Mouse (Mus musculus) intestine, embryonic 14.5 days (tissue): Measurements from ENCODE around the gene Slc6a6. TPM values are rescaled to one million over a fixed set of nuclear protein-coding genes. Genes with fewer than 3 reads are reported as not detected.

Source experiments
- ATAC-seq: fragments of 200-750 bp; cut with Nextera tagmentation; replicated peaks from 2 replicates; pipeline ENCODE4 v1.8.0; 2017; ENCODE audit warnings: low read depth, moderate number of reproducible peaks, moderate TSS enrichment, moderate library complexity; ENCODE audit not compliant: low FRiP score, low TSS enrichment
- DNase-seq: peaks from one replicate; pipeline ENCODE4 v3.0.0-alpha.2; 2018; ENCODE audit warnings: low spot score
- H3K27ac ChIP-seq: fragments of 300-500 bp; sonication (generic); 2 replicates; pipeline ENCODE4 v1.5.1; 2014; ENCODE audit warnings: low read depth, mild to moderate bottlenecking, control low read depth
- H3K27me3 ChIP-seq: fragments of 300-500 bp; sonication (generic); replicated peaks from 2 replicates; pipeline ENCODE4 v1.6.1; 2014; ENCODE audit warnings: low read length, control low read depth; ENCODE audit not compliant: control insufficient read depth, insufficient read depth
- H3K36me3 ChIP-seq: fragments of 300-500 bp; sonication (generic); 2 replicates; pipeline ENCODE4 v1.6.1; 2014; ENCODE audit warnings: low read length, control low read depth; ENCODE audit not compliant: control insufficient read depth, insufficient read depth
- H3K4me1 ChIP-seq: fragments of 300-500 bp; sonication (generic); replicated peaks from 2 replicates; pipeline ENCODE4 v1.6.1; 2014; ENCODE audit warnings: low read length, control low read depth, mixed read lengths; ENCODE audit not compliant: control insufficient read depth, insufficient read depth
- H3K4me2 ChIP-seq: fragments of 300-500 bp; sonication (generic); 2 replicates; pipeline ENCODE4 v1.6.1; 2014; ENCODE audit warnings: low read length
- H3K4me3 ChIP-seq: fragments of 300-500 bp; sonication (generic); 2 replicates; pipeline ENCODE4 v1.5.1; 2014; ENCODE audit warnings: low read depth, low read length, control low read depth, mixed read lengths
- H3K9ac ChIP-seq: fragments of 300-500 bp; sonication (generic); 2 replicates; pipeline ENCODE4 v1.6.1; 2014; ENCODE audit warnings: mild to moderate bottlenecking, low read length
- H3K9me3 ChIP-seq: fragments of 300-500 bp; sonication (generic); 2 replicates; pipeline ENCODE4 v1.6.1; 2016; ENCODE audit warnings: low read length, control low read depth; ENCODE audit not compliant: control insufficient read depth
- WGBS: fragments of 180-500 bp; shearing (Covaris S2); extraction: QIAGEN DNeasy Blood & Tissue Kit; methylation state at CpG from one replicate; pipeline ENCODE4 v1.1.7; 2014; 5-methylcytosine and 5-hydroxymethylcytosine counted together
- polyA plus RNA-seq: library from polyadenylated mRNA; unstranded; fragments of >200 nt; fragmentation: Nextera tagmentation; extraction: Ambion mirVana; gene quantifications from 2 replicates; pipeline ENCODE4 v1.2.1, GENCODE M21; 2014

Gene Slc6a6
- polyA plus RNA-seq, 1 experiment from 2014 or later = 69.0 TPM

- H3K27me3 ChIP-seq = no peaks in the 10 kb centered on the region
- no peak overlapping the region for H3K27ac ChIP-seq
- no peak overlapping the region for H3K4me3 ChIP-seq
- H3K36me3 ChIP-seq = peaks cover 79% of the 10 kb centered on the region
- no peak overlapping the region for H3K9ac ChIP-seq
- ATAC-seq = no peak
- no peak for DNase-seq
- H3K4me1 ChIP-seq = 0 out of 2 replicates have a peak, but pooled peaks cover 3% of the 10 kb centered on the region
- no peak overlapping the region for H3K4me2 ChIP-seq
- H3K9me3 ChIP-seq = no peaks in the 10 kb centered on the region
- 50% methylated on average over 7 of the region's 7 CpGs for WGBS
These were observed 62.2 kb downstream of the Slc6a6 start for GRCm38 (mm10) chr6:91745947-91746582.

- Histone ChIP-seq H3K9ac (no peak overlapping the region), H3K27ac (no peak overlapping the region)
These were observed 62.9 kb downstream of the Slc6a6 start for GRCm38 (mm10) chr6:91746776-91747175.

GRCm38 (mm10) chr6:91750976-91751375, 67.1 kb downstream of the Slc6a6 start:
- 71% methylated on average over 3 of the region's 3 CpGs for WGBS
- peaks cover 86% of the 10 kb centered on the region for H3K36me3 ChIP-seq
- H3K9me3 ChIP-seq = no peaks in the 10 kb centered on the region
- H3K4me2 ChIP-seq = no peak overlapping the region
- no peak overlapping the region for H3K27ac ChIP-seq
- DNase-seq = no peak
- no peak overlapping the region for H3K9ac ChIP-seq
- H3K4me3 ChIP-seq = no peak overlapping the region
- no peak for ATAC-seq
- no peaks in the 10 kb centered on the region for H3K4me1 ChIP-seq
- no peaks in the 10 kb centered on the region for H3K27me3 ChIP-seq

More at GRCm38 (mm10) chr6:91746776-91747175, 62.9 kb downstream of the Slc6a6 start:
- ATAC-seq (no peak), DNase-seq (no peak)
- 59% methylated on average over 5 of the region's 5 CpGs for WGBS
- H3K9me3 ChIP-seq = no peaks in the 10 kb centered on the region
- peaks cover 81% of the 10 kb centered on the region for H3K36me3 ChIP-seq
- no peak overlapping the region for H3K4me3 ChIP-seq
- no peaks in the 10 kb centered on the region for H3K27me3 ChIP-seq
- 0 out of 2 replicates have a peak, but pooled peaks cover 3% of the 10 kb centered on the region for H3K4me1 ChIP-seq
- no peak overlapping the region for H3K4me2 ChIP-seq

- no peak for ATAC-seq
- H3K4me3 ChIP-seq = no peak overlapping the region
- no peaks in the 10 kb centered on the region for H3K4me1 ChIP-seq
- WGBS = 69% methylated on average over 8 of the region's 8 CpGs
- H3K9me3 ChIP-seq = no peaks in the 10 kb centered on the region
- peaks cover 90% of the 10 kb centered on the region for H3K36me3 ChIP-seq
- no peak overlapping the region for H3K4me2 ChIP-seq
- H3K9ac ChIP-seq = no peak overlapping the region
- no peak for DNase-seq
- H3K27me3 ChIP-seq = no peaks in the 10 kb centered on the region
- no peak overlapping the region for H3K27ac ChIP-seq
These were observed 69.0 kb downstream of the Slc6a6 start for GRCm38 (mm10) chr6:91752884-91753283.

GRCm38 (mm10) chr6:91754098-91754497, 70.2 kb downstream of the Slc6a6 start:
- 57% methylated on average over 6 of the region's 6 CpGs for WGBS
- no peak for DNase-seq
- H3K9me3 ChIP-seq = no peaks in the 10 kb centered on the region
- H3K4me1 ChIP-seq = no peaks in the 10 kb centered on the region
- no peaks in the 10 kb centered on the region for H3K27me3 ChIP-seq
- H3K9ac ChIP-seq = no peak overlapping the region
- no peak overlapping the region for H3K4me2 ChIP-seq
- H3K4me3 ChIP-seq = no peak overlapping the region
- H3K36me3 ChIP-seq = peaks cover 82% of the 10 kb centered on the region
- ATAC-seq = no peak
- no peak overlapping the region for H3K27ac ChIP-seq

GRCm38 (mm10) chr6:91754845-91755244, 71.0 kb downstream of the Slc6a6 start:
- 91% methylated on average over 12 of the region's 12 CpGs for WGBS
- DNase-seq (no peak), ATAC-seq (no peak)
- peaks cover 77% of the 10 kb centered on the region for H3K36me3 ChIP-seq
- H3K4me1 ChIP-seq = no peaks in the 10 kb centered on the region
- no peak overlapping the region for H3K9ac ChIP-seq
- H3K4me3 ChIP-seq = no peak overlapping the region
- H3K4me2 ChIP-seq = no peak overlapping the region
- no peak overlapping the region for H3K27ac ChIP-seq
- H3K9me3 ChIP-seq = no peaks in the 10 kb centered on the region
- H3K27me3 ChIP-seq = no peaks in the 10 kb centered on the region

- peaks cover 12% of the 10 kb centered on the region for H3K36me3 ChIP-seq
- no peaks in the 10 kb centered on the region for H3K9me3 ChIP-seq
- no peak overlapping the region for H3K4me2 ChIP-seq
- no peak overlapping the region for H3K9ac ChIP-seq
- no peaks in the 10 kb centered on the region for H3K27me3 ChIP-seq
- DNase-seq (no peak), ATAC-seq (no peak)
- WGBS = 72% methylated on average over 9 of the region's 9 CpGs
- no peak overlapping the region for H3K27ac ChIP-seq
- no peaks in the 10 kb centered on the region for H3K4me1 ChIP-seq
- H3K4me3 ChIP-seq = no peak overlapping the region
These were observed 78.3 kb downstream of the Slc6a6 start for GRCm38 (mm10) chr6:91762051-91762742.

GRCm38 (mm10) chr6:91767550-91767949, 83.7 kb downstream of the Slc6a6 start:
- no peak overlapping the region for H3K27ac ChIP-seq
- no peak overlapping the region for H3K9ac ChIP-seq
- no peaks in the 10 kb centered on the region; the same call in 1 of the 2 replicates for H3K9me3 ChIP-seq
- DNase-seq (no peak), ATAC-seq (no peak)
- WGBS = 79% methylated on average over 8 of the region's 8 CpGs
- no peaks in the 10 kb centered on the region for H3K27me3 ChIP-seq
- no peaks in the 10 kb centered on the region for H3K4me1 ChIP-seq
- H3K36me3 ChIP-seq = no peaks in the 10 kb centered on the region
- no peak overlapping the region for H3K4me3 ChIP-seq
- H3K4me2 ChIP-seq = no peak overlapping the region

- DNase-seq (no peak), ATAC-seq (no peak)
- no peaks in the 10 kb centered on the region for H3K4me1 ChIP-seq
- no peaks in the 10 kb centered on the region for H3K36me3 ChIP-seq
- no peaks in the 10 kb centered on the region for H3K27me3 ChIP-seq
- H3K4me3 ChIP-seq = no peak overlapping the region
- no peak overlapping the region for H3K4me2 ChIP-seq
- 70% methylated on average over 5 of the region's 5 CpGs for WGBS
- no peak overlapping the region for H3K27ac ChIP-seq
- H3K9me3 ChIP-seq = no peaks in the 10 kb centered on the region; the same call in 1 of the 2 replicates
- no peak overlapping the region for H3K9ac ChIP-seq
These were observed 90.1 kb downstream of the Slc6a6 start for GRCm38 (mm10) chr6:91773951-91774350.
